Mouse (Mus musculus): Measurements from ENCODE around the gene Slc1a4. TPM values are rescaled to one million over a fixed set of nuclear protein-coding genes. Genes with fewer than 3 reads are reported as not detected.

Gene Slc1a4
- polyA plus RNA-seq, 1 experiment from 2014 or later = 19.5 TPM

GRCm38 (mm10) chr11:20277106-20277505 lies 55.4 kb downstream of the Slc1a4 start:
- Histone ChIP-seq H3K36me3 (replicated peaks) (no peaks in the 10 kb centered on the region), H3K4me3 (no peak overlapping the region), H3K4me1 (no peaks in the 10 kb centered on the region), H3K27me3 (ENCODE audit: poor library complexity, severe bottlenecking) (no peaks in the 10 kb centered on the region), H3K27ac (no peak overlapping the region), H3K9me3 (no peaks in the 10 kb centered on the region)
- DNase-seq (ENCODE audit: extremely low spot score, low spot score) = no peak
- 79% methylated on average over 2 of the region's 2 CpGs for WGBS

GRCm38 (mm10) chr11:20275974-20276373 lies 56.5 kb downstream of the Slc1a4 start:
- Histone ChIP-seq H3K4me1 (peaks cover 5% of the 10 kb centered on the region), H3K4me3 (no peak overlapping the region), H3K27ac (no peak overlapping the region), H3K36me3 (replicated peaks) (no peaks in the 10 kb centered on the region), H3K27me3 (ENCODE audit: poor library complexity, severe bottlenecking) (no peaks in the 10 kb centered on the region), H3K9me3 (no peaks in the 10 kb centered on the region)
- DNase-seq (ENCODE audit: extremely low spot score, low spot score) = no peak
- WGBS = 66% methylated on average over 2 of the region's 2 CpGs

GRCm38 (mm10) chr11:20269885-20270284 lies 62.6 kb downstream of the Slc1a4 start:
- no peaks in the 10 kb centered on the region for H3K27me3 ChIP-seq (ENCODE audit: poor library complexity, severe bottlenecking)
- H3K4me1 ChIP-seq = peaks cover 19% of the 10 kb centered on the region
- H3K9me3 ChIP-seq = no peaks in the 10 kb centered on the region
- WGBS = 89% methylated on average over 6 of the region's 6 CpGs
- H3K4me3 ChIP-seq = no peak overlapping the region
- H3K27ac ChIP-seq = no peak overlapping the region; the same call in 1 of the 2 replicates
- no peak for DNase-seq (ENCODE audit: extremely low spot score, low spot score)
- H3K36me3 ChIP-seq (replicated peaks) = no peaks in the 10 kb centered on the region

GRCm38 (mm10) chr11:20262628-20263380 lies 69.7 kb downstream of the Slc1a4 start:
- DNase-seq (ENCODE audit: extremely low spot score, low spot score) = no peak

GRCm38 (mm10) chr11:20254791-20255190 lies 77.7 kb downstream of the Slc1a4 start:
- Histone ChIP-seq H3K9me3 (no peaks in the 10 kb centered on the region), H3K27me3 (ENCODE audit: poor library complexity, severe bottlenecking) (no peaks in the 10 kb centered on the region), H3K27ac (no peak overlapping the region), H3K36me3 (replicated peaks) (no peaks in the 10 kb centered on the region), H3K4me1 (peaks cover 7% of the 10 kb centered on the region), H3K4me3 (no peak overlapping the region)
- WGBS = 85% methylated on average over 4 of the region's 4 CpGs
- DNase-seq (ENCODE audit: extremely low spot score, low spot score) = no peak

More at GRCm38 (mm10) chr11:20262628-20263380, 69.7 kb downstream of the Slc1a4 start:
- 58% methylated on average over 8 of the region's 8 CpGs for WGBS
- H3K4me1 ChIP-seq = no peaks in the 10 kb centered on the region
- H3K4me3 ChIP-seq = no peak overlapping the region
- no peaks in the 10 kb centered on the region for H3K27me3 ChIP-seq (ENCODE audit: poor library complexity, severe bottlenecking)
- H3K27ac ChIP-seq = no peak overlapping the region
- no peaks in the 10 kb centered on the region for H3K36me3 ChIP-seq (replicated peaks)
- no peaks in the 10 kb centered on the region for H3K9me3 ChIP-seq

- Histone ChIP-seq H3K27ac (no peak overlapping the region), H3K36me3 (replicated peaks) (no peaks in the 10 kb centered on the region), H3K9me3 (no peaks in the 10 kb centered on the region), H3K4me1 (peaks cover 17% of the 10 kb centered on the region), H3K27me3 (ENCODE audit: poor library complexity, severe bottlenecking) (no peaks in the 10 kb centered on the region), H3K4me3 (no peak overlapping the region)
- WGBS = 79% methylated on average over 2 of the region's 2 CpGs
- no peak for DNase-seq (ENCODE audit: extremely low spot score, low spot score)
These were observed 79.4 kb downstream of the Slc1a4 start for GRCm38 (mm10) chr11:20253088-20253487.

Other genes starting within 250 kb of the Slc1a4 start
- 115 TPM in 2 replicates for gene Actr2, start 219.8 kb downstream of the Slc1a4 start, polyA plus RNA-seq (2016; fragmentation: Nextera tagmentation; extraction: Ambion mirVana)
- gene Rab1a, start 131.3 kb downstream of the Slc1a4 start, polyA plus RNA-seq (2016; fragmentation: Nextera tagmentation; extraction: Ambion mirVana) = 200 and 210 TPM in 2 replicates
- gene Cep68, start 83.3 kb downstream of the Slc1a4 start, polyA plus RNA-seq (2016; fragmentation: Nextera tagmentation; extraction: Ambion mirVana) = 43.2 and 45.3 TPM in 2 replicates
- 27.5 and 27.7 TPM in 2 replicates for gene Sertad2, start 210.5 kb upstream of the Slc1a4 start, polyA plus RNA-seq (2016; fragmentation: Nextera tagmentation; extraction: Ambion mirVana)